Mouse (Mus musculus) kidney, postnatal 10 days (tissue): ENCODE results near the gene Glra2.
"Not testable (repeated sequence)": the region's sequence is repeated elsewhere in the genome, so short reads cannot be mapped to it uniquely, and the experiment has no call there.

Source experiments
- DNase-seq: peaks from one replicate; pipeline ENCODE4 v3.0.0; 2021; ENCODE audit warnings: mixed read lengths

Glra2 gene

DNA sequence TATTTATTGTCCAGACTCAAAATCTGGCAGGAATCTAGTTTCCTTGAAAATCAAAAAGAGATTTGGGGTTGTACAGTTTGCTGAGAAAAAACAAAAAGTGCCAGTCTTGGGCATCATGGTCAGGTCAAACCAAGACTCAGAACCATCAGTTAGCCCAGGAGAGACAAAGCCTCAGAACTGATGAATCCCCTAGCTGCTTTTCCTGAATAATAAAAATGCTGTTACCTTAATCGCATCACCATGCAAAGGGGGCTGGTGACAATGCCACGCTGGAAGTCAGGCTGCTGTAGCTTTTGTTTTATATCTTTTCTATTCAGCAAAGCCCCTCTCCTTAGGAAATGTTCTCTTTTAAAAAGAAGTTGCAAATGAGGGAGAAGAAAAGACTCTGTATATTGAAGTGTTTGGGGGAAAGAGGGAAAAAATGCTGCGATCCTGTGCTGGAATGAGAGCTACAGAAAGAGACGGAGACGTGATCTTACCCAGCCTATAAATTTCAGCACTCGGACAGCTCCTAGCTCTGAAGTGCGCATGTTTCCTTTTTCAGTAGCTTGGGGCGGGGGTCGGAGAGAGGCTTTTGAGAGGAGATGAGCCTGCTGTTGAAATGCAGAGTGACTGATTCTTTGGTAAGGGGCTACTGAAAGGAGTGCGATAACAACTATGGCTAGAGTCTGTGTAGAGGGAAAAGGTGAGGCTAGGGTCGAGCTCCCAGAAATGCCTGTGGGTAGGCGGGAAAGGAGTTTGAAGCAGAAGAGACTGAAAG is at the start of gene Glra2:
Glra2 (minus strand) TSS at position 455 of the 760 bp plus-strand sequence.
- peak; percentile 49 for DNase-seq

DNA sequence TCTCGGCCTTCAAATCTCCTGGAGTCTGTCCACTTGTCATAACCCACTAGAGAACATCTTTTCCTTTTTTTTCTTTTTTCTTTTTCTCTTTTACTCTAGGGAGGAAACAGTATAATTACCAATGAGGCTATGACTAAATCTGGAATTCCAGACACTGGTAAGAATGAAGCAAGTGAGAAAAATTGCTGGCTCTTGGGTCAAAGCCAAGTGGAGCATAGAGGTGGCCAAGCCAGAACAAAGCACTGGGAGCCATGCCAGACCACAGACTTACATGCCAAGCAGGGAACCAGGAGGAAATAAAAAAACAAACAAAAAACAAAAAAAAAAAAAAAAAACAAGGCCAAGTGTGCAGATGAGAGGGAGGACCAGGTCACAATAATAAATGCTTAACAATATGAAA is 35.6 kb upstream of the Glra2 start:
- DNase-seq = peak; percentile 70

DNA sequence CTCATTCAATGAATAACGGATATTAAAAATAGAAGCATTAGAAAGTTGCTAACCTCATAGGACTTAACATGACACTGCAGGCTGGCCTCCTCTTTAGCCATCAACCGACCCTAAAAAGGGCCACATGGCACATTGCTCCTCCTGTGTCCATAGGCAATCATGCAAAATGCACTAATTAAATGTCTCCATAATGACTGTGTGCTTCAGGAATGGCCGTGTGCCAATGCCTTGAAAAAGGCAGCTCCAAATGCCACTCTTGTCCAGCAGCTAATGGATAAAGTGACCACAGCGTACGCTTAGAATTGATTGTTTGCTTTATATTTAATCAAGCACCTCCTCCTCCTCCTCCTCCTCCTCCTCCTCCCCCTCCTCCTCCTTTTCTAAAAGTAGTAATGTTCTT is 17.4 kb upstream of the Glra2 start:
- no peak for DNase-seq

DNA sequence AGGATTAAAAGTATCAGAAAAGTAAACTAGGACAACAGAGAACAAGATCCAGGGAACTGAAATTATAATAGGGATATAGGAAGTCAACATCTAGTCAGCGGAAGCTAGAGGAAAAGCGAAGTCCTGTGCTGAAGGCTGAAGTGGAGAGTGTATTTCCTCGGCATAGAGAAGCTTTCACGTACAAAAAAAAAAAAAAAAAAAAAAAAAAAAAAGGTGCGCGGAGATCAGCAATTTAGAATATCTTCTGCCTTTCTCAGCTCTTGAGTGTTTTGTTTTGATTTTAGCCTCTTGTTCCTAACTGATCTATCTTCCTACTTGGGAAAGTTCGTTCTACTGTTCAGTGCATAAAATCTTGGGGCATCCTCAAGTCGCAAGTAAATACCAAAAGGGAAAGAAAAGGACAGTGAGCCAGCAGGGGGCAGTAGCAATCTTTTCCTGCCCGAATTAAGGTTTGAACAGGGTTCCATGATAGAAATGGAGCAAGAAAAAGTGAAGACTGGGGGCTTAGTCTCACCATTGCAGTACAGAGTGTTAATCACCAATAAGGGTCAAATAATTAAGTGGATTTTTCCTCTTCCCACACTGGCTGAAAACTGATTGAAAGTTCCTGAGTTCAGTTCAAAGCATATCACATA is 623 bp upstream of the Glra2 start:
- peak; percentile 15 for DNase-seq

DNA sequence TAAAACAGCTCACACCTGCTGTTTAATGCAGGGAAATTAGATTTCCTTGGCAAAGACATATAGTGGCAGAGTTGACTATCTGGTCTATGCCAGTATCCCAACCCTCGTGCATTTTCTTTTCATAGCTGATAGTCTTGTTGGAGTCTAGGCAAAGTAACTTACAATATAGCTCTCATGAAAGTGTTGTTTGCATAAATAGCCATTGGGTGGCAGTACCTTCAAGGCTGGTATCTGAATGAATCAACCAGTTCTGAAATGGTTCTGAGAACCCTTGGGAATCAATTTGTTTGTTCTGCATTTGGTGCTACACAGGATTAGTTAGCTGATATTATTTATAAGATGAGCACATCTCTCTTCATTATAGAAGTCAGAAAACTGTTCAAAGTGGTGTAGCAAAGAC is 133.6 kb downstream of the Glra2 start:
- no peak for DNase-seq

DNA sequence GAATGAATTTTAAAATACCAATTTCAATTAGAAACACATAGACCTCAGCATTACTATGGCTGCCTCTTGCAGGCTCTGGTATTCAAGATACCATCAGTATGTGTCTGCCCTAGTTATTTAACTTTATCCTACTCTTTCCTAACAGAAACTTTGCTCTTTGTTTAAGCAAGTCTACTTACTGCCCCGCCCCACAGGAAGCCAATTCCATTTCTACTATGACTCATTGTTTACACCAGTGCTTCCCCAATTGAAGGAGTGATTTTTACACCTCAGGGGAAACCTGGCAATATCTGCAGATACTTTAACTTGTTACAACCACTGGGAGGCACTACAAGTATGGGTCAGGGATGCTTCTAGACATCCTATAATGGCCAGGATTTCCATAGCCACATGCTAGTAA is 136.0 kb downstream of the Glra2 start:
- DNase-seq = no peak

DNA sequence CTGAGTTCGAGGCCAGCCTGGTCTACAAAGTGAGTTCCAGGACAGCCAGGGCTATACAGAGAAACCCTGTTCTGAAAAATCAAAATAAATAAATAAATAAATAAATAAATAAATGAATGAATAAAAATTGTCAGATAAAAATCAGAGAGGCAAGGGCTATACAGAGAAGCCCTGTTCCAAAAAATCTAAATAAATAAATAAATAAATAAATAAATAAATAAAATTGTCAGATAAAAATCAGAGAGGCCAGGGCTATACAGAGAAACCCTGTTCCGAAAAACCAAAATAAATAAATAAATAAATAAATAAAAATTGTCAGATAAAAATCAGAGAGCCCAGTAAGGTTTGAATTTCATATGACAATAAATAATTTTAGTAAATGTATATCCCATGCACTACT is 144.2 kb downstream of the Glra2 start:
- not testable (repeated sequence) for DNase-seq

DNA sequence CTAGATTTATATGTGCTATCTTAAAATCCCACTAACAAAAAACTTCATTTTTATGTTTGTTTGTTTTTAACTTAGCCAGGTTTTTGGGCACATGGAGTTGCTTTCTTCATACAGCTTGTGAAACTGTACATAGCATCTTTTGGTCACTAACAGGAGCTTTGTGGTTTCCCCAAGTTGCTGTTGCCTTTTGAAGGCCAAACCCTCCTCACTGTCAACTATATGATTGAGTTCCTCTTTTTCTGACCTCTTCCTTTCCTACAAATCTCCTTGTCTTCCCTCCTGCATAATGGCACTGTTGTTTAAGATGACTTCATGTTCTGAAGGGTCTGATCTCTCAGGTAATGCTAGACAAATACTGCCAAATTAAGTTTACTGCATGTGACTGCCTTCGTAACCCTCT is 170.6 kb downstream of the Glra2 start:
- DNase-seq = no peak

DNA sequence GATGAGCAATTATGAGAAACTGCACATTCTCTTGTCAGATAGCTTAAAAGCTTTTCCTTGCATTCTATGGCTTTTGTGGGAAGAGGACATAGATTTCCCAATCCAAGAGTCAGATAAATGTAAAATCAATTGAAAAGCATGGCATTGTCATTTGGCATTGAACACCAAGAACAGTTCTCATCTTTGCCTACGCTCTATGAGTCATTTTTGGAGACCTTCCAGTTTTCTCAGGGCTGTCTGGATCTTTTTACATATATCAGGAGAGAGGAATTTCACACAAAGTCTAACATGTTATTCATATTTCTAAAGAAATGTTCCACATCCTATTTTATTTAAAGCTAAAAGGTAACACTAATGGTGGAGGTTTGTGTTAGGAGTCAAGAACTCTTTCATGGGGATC is 223.0 kb downstream of the Glra2 start:
- no peak for DNase-seq
